Mouse (Mus musculus) bone marrow macrophage, adult 2 months (primary cell): ENCODE results near the gene Ssxa1.

Experiments used
- CTCF ChIP-seq: IDR thresholded peaks from 2 replicates; pipeline ENCODE4 v1.5.1; 2012; ENCODE audit warnings: low read depth, mild to moderate bottlenecking, low read length, moderate library complexity
- POLR2A ChIP-seq: IDR thresholded peaks from 2 replicates; pipeline ENCODE4 v1.6.1; 2012; ENCODE audit warnings: mild to moderate bottlenecking, low read depth, low read length, borderline replicate concordance

DNA sequence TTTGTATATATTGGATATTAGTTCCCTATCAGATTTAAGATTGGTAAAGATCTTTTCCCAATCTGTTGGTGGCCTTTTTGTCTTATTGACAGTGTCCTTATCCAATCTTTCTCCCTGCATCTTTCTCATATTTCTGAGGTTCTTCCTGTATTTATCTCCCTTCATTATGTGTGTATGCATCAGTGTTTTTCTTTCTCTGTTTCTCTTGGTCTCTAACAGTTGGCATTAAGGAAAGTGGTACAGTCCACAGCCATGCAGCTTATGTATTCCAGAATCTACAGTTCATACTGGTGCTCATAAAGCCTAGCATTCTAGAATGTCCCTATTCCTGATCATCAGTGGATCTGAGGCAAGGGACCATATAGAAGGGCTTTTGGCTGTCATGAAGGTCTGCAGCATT, 47.5 kb upstream of the Ssxa1 start, which contains the start of gene Spaca5:
- TF ChIP-seq POLR2A (no peak), CTCF (no peak)
